Comparison of ENCODE assay signal across 10 mouse cellular contexts in genomic region chr2:25430395-25431233, GRCm38 (mm10). TPM values are rescaled to one million over a fixed set of nuclear protein-coding genes. Genes with fewer than 3 reads are reported as not detected.
DNase-seq lines count a peak whose midpoint lies in the region; ATAC-seq lines count a peak whose summit lies in the region.
"Had no signal": no experiment of that assay in that cellular context is flagged by ENCODE, and none has a peak within 500 bp of the region (broad histone marks: within the 10 kb centered on the region; RNA-seq: fewer than 3 reads in every experiment).

No protein-coding gene starts in this region.

- H3K4me3 ChIP-seq in embryonic facial prominence, embryonic 10.5 days = peak overlapping the region; percentile 9; the same call in 1 of the 2 replicates
- H3K4me3 ChIP-seq in midbrain, embryonic 14.5 days (replicated peaks; ENCODE audit: low read depth, low read length) = 0 out of 2 replicates have a peak overlapping the region, but pooled peaks have one; percentile 5
- H3K4me3 ChIP-seq: intestine, embryonic 15.5 days had no signal

- H3K27me3 ChIP-seq in embryonic facial prominence, embryonic 10.5 days (replicated peaks; ENCODE audit: low read depth, poor library complexity, severe bottlenecking) = peaks cover 46% of the 10 kb centered on the region
- H3K27me3 ChIP-seq in midbrain, embryonic 14.5 days (ENCODE audit: control insufficient read depth, insufficient read depth, low read length) = no peaks in the 10 kb centered on the region; the same call in 1 of the 2 replicates

- peak overlapping the region; percentile 15; the same call in 1 of the 2 replicates for H3K27ac ChIP-seq in embryonic facial prominence, embryonic 10.5 days (replicated peaks)
- H3K27ac ChIP-seq in midbrain, embryonic 14.5 days (replicated peaks; ENCODE audit: low read depth, low read length) = 0 out of 2 replicates have a peak overlapping the region, but pooled peaks have one; percentile 17
- H3K27ac ChIP-seq: intestine, embryonic 15.5 days had no signal

- H3K36me3 ChIP-seq in embryonic facial prominence, embryonic 10.5 days (replicated peaks) = peaks cover 8% of the 10 kb centered on the region; the same call in 1 of the 2 replicates
- H3K36me3 ChIP-seq in midbrain, embryonic 14.5 days (ENCODE audit: control insufficient read depth, insufficient read depth, low read length) = peaks cover 25% of the 10 kb centered on the region
- H3K36me3 ChIP-seq: intestine, embryonic 15.5 days had no signal

- peaks cover 41% of the 10 kb centered on the region for H3K4me1 ChIP-seq in embryonic facial prominence, embryonic 10.5 days
- H3K4me1 ChIP-seq in midbrain, embryonic 14.5 days (ENCODE audit: control insufficient read depth, insufficient read depth, low read length) = peaks cover 27% of the 10 kb centered on the region

- peak overlapping the region; percentile 64 for H3K4me2 ChIP-seq in midbrain, embryonic 14.5 days (ENCODE audit: low read length)
- H3K4me2 ChIP-seq: intestine, embryonic 15.5 days; lung, embryonic 14.5 days had no signal

- 66% methylated on average over 17 of the region's 17 CpGs for WGBS in embryonic facial prominence, embryonic 10.5 days
- WGBS in midbrain, embryonic 14.5 days = 44% methylated on average over 17 of the region's 17 CpGs

- peak overlapping the region; percentile 26; the same call in 1 of the 2 replicates for H3K9ac ChIP-seq in midbrain, embryonic 14.5 days (replicated peaks; ENCODE audit: low read length)
- H3K9ac ChIP-seq: intestine, embryonic 15.5 days; lung, embryonic 14.5 days had no signal

- H3K9me3 ChIP-seq in embryonic facial prominence, embryonic 10.5 days = no peaks in the 10 kb centered on the region
- H3K9me3 ChIP-seq in midbrain, embryonic 14.5 days (ENCODE audit: control insufficient read depth, low read length) = no peaks in the 10 kb centered on the region
- H3K9me3 ChIP-seq: intestine, embryonic 15.5 days had no signal

- no peak for ATAC-seq in midbrain, embryonic 14.5 days (ENCODE audit: low FRiP score, low TSS enrichment)
- ATAC-seq: intestine, embryonic 15.5 days had no signal

- DNase-seq in layer of hippocampus, adult 11-12 months (ENCODE audit: low spot score) = peak; percentile 70
- DNase-seq in layer of hippocampus, postnatal 25 days (ENCODE audit: extremely low spot score in 1 of 2, low spot score in 1 of 2) = no peak
- DNase-seq in embryonic facial prominence, embryonic 10.5 days (ENCODE audit: low spot score) = no peak
- DNase-seq in kidney, adult 8-10 months = peak; percentile 43 to 45
- DNase-seq in midbrain, embryonic 14.5 days = peak; percentile 60
- DNase-seq in testis, postnatal 10 days (ENCODE audit: low spot score) = no peak
- no peak for DNase-seq in adrenal gland, adult 8-10 months
- no peak for DNase-seq in ovary, postnatal 14 days (ENCODE audit: low spot score)
- DNase-seq: lung, embryonic 14.5 days had no signal

RNA-seq across cellular contexts. Expression of gene Abca2, which starts 2.1 kb away (rescaled TPM):
- 100 to 1,000 TPM; 160 to 172 TPM for total RNA-seq in layer of hippocampus, postnatal 25 days (2021)
- polyA plus RNA-seq in embryonic facial prominence, embryonic 10.5 days (2016; fragmentation: Nextera tagmentation; extraction: Ambion mirVana) = 4.3 and 5.6 TPM in 2 replicates
- 16.9 and 17.7 TPM in 2 replicates for polyA plus RNA-seq in midbrain, embryonic 14.5 days (2014; fragmentation: Nextera tagmentation; extraction: Ambion mirVana)
- 10 to 100 TPM; 48.9 to 73.0 (median 57.5) TPM for total RNA-seq in adrenal gland, adult 8-10 months (2022)

RNA-seq across cellular contexts. Expression of gene Fut7, which starts 7.5 kb away (rescaled TPM):
- total RNA-seq in layer of hippocampus, postnatal 25 days (2021) = under 1 TPM; 0.12 to 0.49 TPM
- polyA plus RNA-seq in embryonic facial prominence, embryonic 10.5 days (2016; fragmentation: Nextera tagmentation; extraction: Ambion mirVana) = not detected in 2 replicates
- 0.17 and 0.26 TPM in 2 replicates for polyA plus RNA-seq in midbrain, embryonic 14.5 days (2014; fragmentation: Nextera tagmentation; extraction: Ambion mirVana)
- under 1 TPM in 1 of 4 experiments, not detected in 3; 0.13 TPM for total RNA-seq in adrenal gland, adult 8-10 months (2022)
- polyA plus RNA-seq: lung, embryonic 14.5 days had no signal

RNA-seq across cellular contexts. Expression of gene Clic3, which starts 26.0 kb away (rescaled TPM):
- under 1 TPM; 0.47 to 0.73 TPM for total RNA-seq in layer of hippocampus, postnatal 25 days (2021)
- 0.60 and 1.4 TPM in 2 replicates for polyA plus RNA-seq in embryonic facial prominence, embryonic 10.5 days (2016; fragmentation: Nextera tagmentation; extraction: Ambion mirVana)
- polyA plus RNA-seq in midbrain, embryonic 14.5 days (2014; fragmentation: Nextera tagmentation; extraction: Ambion mirVana) = 1.7 and 1.9 TPM in 2 replicates
- not detected for total RNA-seq in adrenal gland, adult 8-10 months (2022)

RNA-seq across cellular contexts. Expression of gene Paxx, which starts 30.3 kb away (rescaled TPM):
- 10 to 100 TPM; 56.6 to 58.9 TPM for total RNA-seq in layer of hippocampus, postnatal 25 days (2021)
- polyA plus RNA-seq in embryonic facial prominence, embryonic 10.5 days (2016; fragmentation: Nextera tagmentation; extraction: Ambion mirVana) = 15.8 and 16.0 TPM in 2 replicates
- 95.4 and 126 TPM in 2 replicates for polyA plus RNA-seq in midbrain, embryonic 14.5 days (2014; fragmentation: Nextera tagmentation; extraction: Ambion mirVana)
- 10 to 100 TPM; 32.4 to 68.2 (median 43.4) TPM for total RNA-seq in adrenal gland, adult 8-10 months (2022)

RNA-seq across cellular contexts. Expression of gene Npdc1, which starts 31.5 kb away (rescaled TPM):
- 100 to 1,000 TPM; 427 to 450 TPM for total RNA-seq in layer of hippocampus, postnatal 25 days (2021)
- 38.3 and 40.3 TPM in 2 replicates for polyA plus RNA-seq in embryonic facial prominence, embryonic 10.5 days (2016; fragmentation: Nextera tagmentation; extraction: Ambion mirVana)
- polyA plus RNA-seq in midbrain, embryonic 14.5 days (2014; fragmentation: Nextera tagmentation; extraction: Ambion mirVana) = 374 and 422 TPM in 2 replicates
- 100 to 1,000 TPM; 148 to 171 (median 163) TPM for total RNA-seq in adrenal gland, adult 8-10 months (2022)

Comparison
In these comparisons a context has a peak if more than half of its experiments do, and no peak if none do; other contexts are left out.
1. DNase-seq: peak in layer of hippocampus, adult 11-12 months (single experiment), kidney, adult 8-10 months (2 of 2) and midbrain, embryonic 14.5 days (single experiment); none in layer of hippocampus, postnatal 25 days (0 of 2), embryonic facial prominence, embryonic 10.5 days (single experiment), testis, postnatal 10 days (single experiment), adrenal gland, adult 8-10 months (single experiment) and ovary, postnatal 14 days (single experiment).